Mouse (Mus musculus) myocyte (in vitro differentiated cells): ENCODE measurements around the gene Polr1e. TPM values are rescaled to one million over a fixed set of nuclear protein-coding genes. Genes with fewer than 3 reads are reported as not detected.
A peak's percentile ranks its signal among the peaks of the same experiment; 100 is the strongest.

Experiments used
- H3K27me3 ChIP-seq: one replicate; pipeline ENCODE4 v1.6.1; 2011; ENCODE audit not compliant: control insufficient read depth, insufficient read depth, insufficient read length
- H3K36me3 ChIP-seq: one replicate; pipeline ENCODE4 v1.6.1; 2011; ENCODE audit not compliant: control insufficient read depth, insufficient read depth
- H3K4me2 ChIP-seq: one replicate; pipeline ENCODE4 v1.6.1; 2011; ENCODE audit warnings: low read depth, control low read depth
- H3K4me3 ChIP-seq: one replicate; pipeline ENCODE4 v1.5.1; 2011; ENCODE audit warnings: mild to moderate bottlenecking, control low read depth, moderate library complexity
- H3K79me2 ChIP-seq: one replicate; pipeline ENCODE4 v1.6.1; 2011; ENCODE audit not compliant: control insufficient read depth, insufficient read depth
- H3ac ChIP-seq: one replicate; pipeline ENCODE4 v1.6.1; 2011; ENCODE audit not compliant: control insufficient read depth, insufficient read length
- CEBPB ChIP-seq: IDR thresholded peaks from 2 replicates; pipeline ENCODE4 v1.6.1; 2011; ENCODE audit warnings: mild to moderate bottlenecking, moderate library complexity; ENCODE audit not compliant: poor library complexity, insufficient read depth, severe bottlenecking
- E2F4 ChIP-seq: IDR thresholded peaks from one replicate; pipeline ENCODE4 v1.6.1; 2011; ENCODE audit warnings: mild to moderate bottlenecking, control low read depth, moderate library complexity; ENCODE audit not compliant: insufficient read depth
- MAX ChIP-seq: IDR thresholded peaks from one replicate; pipeline ENCODE4 v1.6.1; 2011; ENCODE audit warnings: low read depth, mild to moderate bottlenecking, control low read depth
- MYOD1 ChIP-seq, 3 experiments: IDR thresholded peaks; one replicate each; pipeline ENCODE4 v1.6.1; 2011; ENCODE audit warnings: control low read depth in 2 of 3, low read depth in 2 of 3, mild to moderate bottlenecking in 2 of 3, moderate library complexity in 1 of 3; ENCODE audit not compliant: insufficient read length in 2 of 3, control insufficient read depth in 1 of 3
- MYOG ChIP-seq, 3 experiments: IDR thresholded peaks; one replicate each; pipeline ENCODE4 v1.6.1; 2011; ENCODE audit warnings: control low read depth in 2 of 3, low read depth in 2 of 3, mild to moderate bottlenecking in 2 of 3; ENCODE audit not compliant: insufficient read length in 2 of 3, control insufficient read depth in 1 of 3, insufficient read depth in 1 of 3
- POLR2A ChIP-seq: IDR thresholded peaks from one replicate; pipeline ENCODE4 v1.6.1; 2011; ENCODE audit warnings: low read depth, mild to moderate bottlenecking, control low read depth, moderate library complexity; ENCODE audit not compliant: insufficient read length
- POLR2AphosphoS2 ChIP-seq: IDR thresholded peaks from one replicate; pipeline ENCODE4 v1.6.1; 2011; ENCODE audit warnings: low read depth, control low read depth; ENCODE audit not compliant: insufficient read length
- REST ChIP-seq: IDR thresholded peaks from one replicate; pipeline ENCODE4 v1.6.1; 2011; ENCODE audit warnings: mild to moderate bottlenecking, control low read depth, moderate library complexity; ENCODE audit not compliant: insufficient read depth, insufficient read length
- SRF ChIP-seq: IDR thresholded peaks from one replicate; pipeline ENCODE4 v1.6.1; 2011; ENCODE audit warnings: low read depth; ENCODE audit not compliant: control insufficient read depth, insufficient read length
- TCF12 ChIP-seq: IDR thresholded peaks from one replicate; pipeline ENCODE4 v1.6.1; 2011; ENCODE audit warnings: mild to moderate bottlenecking, control low read depth; ENCODE audit not compliant: poor library complexity, insufficient read depth, severe bottlenecking
- TCF3 ChIP-seq: IDR thresholded peaks from one replicate; pipeline ENCODE4 v1.6.1; 2011; ENCODE audit warnings: low read depth, control low read depth; ENCODE audit not compliant: insufficient read length
- USF1 ChIP-seq: IDR thresholded peaks from one replicate; pipeline ENCODE4 v1.6.1; 2011; ENCODE audit warnings: low read depth, mild to moderate bottlenecking, control low read depth, moderate library complexity
- polyA plus RNA-seq: library from polyadenylated mRNA; unstranded; fragments of >200 nt; fragmentation: generic; extraction: Trizol; gene quantifications from one replicate; pipeline ENCODE4 v1.2.1, GENCODE M21; 2012; ENCODE audit warnings: missing spikeins

Polr1e gene
- polyA plus RNA-seq, 1 experiment = 18.8 TPM

- Histone ChIP-seq H3K4me3 (no peak overlapping the region), H3K79me2 (peaks cover 3% of the 10 kb centered on the region), H3K36me3 (no peaks in the 10 kb centered on the region), H3K27me3 (no peaks in the 10 kb centered on the region), H3K4me2 (no peak overlapping the region), H3ac (no peak overlapping the region)
- TF ChIP-seq MYOG (IDR thresholded peaks at IDR 0.05; ENCODE audit: control insufficient read depth in 1 of 3, insufficient read depth in 1 of 3, insufficient read length in 2 of 3, low read depth in 2 of 3) = no peak
- TF ChIP-seq TCF3 = no peak
- no peak for TF ChIP-seq E2F4
- no peak for TF ChIP-seq MAX
- no peak for TF ChIP-seq MYOD1 (IDR thresholded peaks at IDR 0.05; ENCODE audit: control insufficient read depth in 1 of 3, insufficient read length in 2 of 3, low read depth in 2 of 3)
- TF ChIP-seq SRF = no peak
- no peak for TF ChIP-seq REST
- TF ChIP-seq TCF12 = no peak
- TF ChIP-seq CEBPB = no peak
- no peak for TF ChIP-seq POLR2AphosphoS2
- no peak for TF ChIP-seq USF1
- no peak for TF ChIP-seq POLR2A
Observed at GRCm38 (mm10) chr4:45000001-45000400, 18.4 kb upstream of the Polr1e start.

- H3K4me2 ChIP-seq = no peak overlapping the region
- no peaks in the 10 kb centered on the region for H3K27me3 ChIP-seq
- no peak overlapping the region for H3K4me3 ChIP-seq
- no peaks in the 10 kb centered on the region for H3K36me3 ChIP-seq
- H3K79me2 ChIP-seq = peaks cover 25% of the 10 kb centered on the region
- H3ac ChIP-seq = no peak overlapping the region
- TF ChIP-seq TCF3 = no peak
- no peak for TF ChIP-seq POLR2A
- TF ChIP-seq SRF = no peak
- no peak for TF ChIP-seq MYOD1 (IDR thresholded peaks at IDR 0.05; ENCODE audit: control insufficient read depth in 1 of 3, insufficient read length in 2 of 3, low read depth in 2 of 3)
- TF ChIP-seq E2F4 = no peak
- TF ChIP-seq REST = no peak
- TF ChIP-seq TCF12 = no peak
- no peak for TF ChIP-seq MYOG (IDR thresholded peaks at IDR 0.05; ENCODE audit: control insufficient read depth in 1 of 3, insufficient read depth in 1 of 3, insufficient read length in 2 of 3, low read depth in 2 of 3)
- TF ChIP-seq POLR2AphosphoS2 = no peak
- no peak for TF ChIP-seq USF1
- TF ChIP-seq MAX = no peak
- TF ChIP-seq CEBPB = no peak
Observed at GRCm38 (mm10) chr4:45005452-45005851, 12.9 kb upstream of the Polr1e start.

GRCm38 (mm10) chr4:45010806-45011415 is 7.5 kb upstream of the Polr1e start:
- Histone ChIP-seq H3K4me2 (peak overlapping the region; percentile 80), H3K27me3 (no peaks in the 10 kb centered on the region), H3K4me3 (peak overlapping the region; percentile 55), H3K36me3 (no peaks in the 10 kb centered on the region), H3K79me2 (peaks cover 25% of the 10 kb centered on the region), H3ac (peak overlapping the region; percentile 31)
- TF ChIP-seq CEBPB (no peak), SRF (no peak), MYOD1 (IDR thresholded peaks at IDR 0.05; ENCODE audit: control insufficient read depth in 1 of 3, insufficient read length in 2 of 3, low read depth in 2 of 3) (no peak)

GRCm38 (mm10) chr4:45011581-45012104 is 6.7 kb upstream of the Polr1e start:
- H3K27me3 ChIP-seq = no peaks in the 10 kb centered on the region
- peak overlapping the region; percentile 31 for H3ac ChIP-seq
- peak overlapping the region; percentile 55 for H3K4me3 ChIP-seq
- no peak for TF ChIP-seq CEBPB
- TF ChIP-seq POLR2AphosphoS2 = no peak
- peak; percentile 32 for TF ChIP-seq POLR2A
- TF ChIP-seq MAX = no peak
- peak overlapping the region; percentile 80 for H3K4me2 ChIP-seq
- H3K36me3 ChIP-seq = no peaks in the 10 kb centered on the region
- H3K79me2 ChIP-seq = peaks cover 20% of the 10 kb centered on the region
